Mouse (Mus musculus) neural tube, embryonic 12.5 days (tissue): ENCODE measurements around the gene Cd163. TPM values are rescaled to one million over a fixed set of nuclear protein-coding genes. Genes with fewer than 3 reads are reported as not detected.

ENCODE experiments used
- ATAC-seq: fragments of 200-750 bp; cut with Nextera tagmentation; 2 replicates; pipeline ENCODE4 v1.8.0; 2017; ENCODE audit warnings: low read depth, mild to moderate bottlenecking, moderate TSS enrichment, moderate library complexity; ENCODE audit not compliant: low FRiP score
- H3K27ac ChIP-seq: fragments of 300-500 bp; sonication (generic); 2 replicates; pipeline ENCODE4 v1.5.1; 2016
- H3K27me3 ChIP-seq: fragments of 300-500 bp; sonication (generic); replicated peaks from 2 replicates; pipeline ENCODE4 v1.6.1; 2016; ENCODE audit warnings: mild to moderate bottlenecking
- H3K36me3 ChIP-seq: fragments of 300-500 bp; sonication (generic); 2 replicates; pipeline ENCODE4 v1.6.1; 2016; ENCODE audit warnings: mild to moderate bottlenecking
- H3K4me1 ChIP-seq: fragments of 300-500 bp; sonication (generic); 2 replicates; pipeline ENCODE4 v1.6.1; 2016
- H3K4me2 ChIP-seq: fragments of 300-500 bp; sonication (generic); replicated peaks from 2 replicates; pipeline ENCODE4 v1.6.1; 2016; ENCODE audit warnings: mild to moderate bottlenecking
- H3K4me3 ChIP-seq: fragments of 300-500 bp; sonication (generic); 2 replicates; pipeline ENCODE4 v1.5.1; 2016
- H3K9ac ChIP-seq: fragments of 300-500 bp; sonication (generic); 2 replicates; pipeline ENCODE4 v1.6.1; 2016; ENCODE audit warnings: mild to moderate bottlenecking
- H3K9me3 ChIP-seq: fragments of 300-500 bp; sonication (generic); 2 replicates; pipeline ENCODE4 v1.6.1; 2016; ENCODE audit warnings: mild to moderate bottlenecking
- WGBS: fragments of 180-500 bp; shearing (Covaris S2); methylation state at CpG from one replicate; pipeline ENCODE4 v1.1.7; 2016; 5-methylcytosine and 5-hydroxymethylcytosine counted together
- polyA plus RNA-seq: library from polyadenylated mRNA; unstranded; fragments of >200 nt; fragmentation: Nextera tagmentation; extraction: Ambion mirVana; gene quantifications from 2 replicates; pipeline ENCODE4 v1.2.1, GENCODE M21; 2016

Gene Cd163
- polyA plus RNA-seq, 1 experiment from 2014 or later = not detected

GRCm38 (mm10) chr6:124320371-124320770, 15.9 kb downstream of the Cd163 start:
- no peak for ATAC-seq
- no peaks in the 10 kb centered on the region for H3K4me1 ChIP-seq
- no peaks in the 10 kb centered on the region for H3K36me3 ChIP-seq
- no peak overlapping the region for H3K4me2 ChIP-seq
- no peak overlapping the region for H3K27ac ChIP-seq
- 58% methylated on average over 6 of the region's 6 CpGs for WGBS
- H3K4me3 ChIP-seq = no peak overlapping the region
- H3K9me3 ChIP-seq = no peaks in the 10 kb centered on the region
- no peak overlapping the region for H3K9ac ChIP-seq
- H3K27me3 ChIP-seq = no peaks in the 10 kb centered on the region

- Histone ChIP-seq H3K27me3 (no peaks in the 10 kb centered on the region), H3K27ac (no peak overlapping the region), H3K4me3 (no peak overlapping the region), H3K4me1 (no peaks in the 10 kb centered on the region), H3K9ac (no peak overlapping the region), H3K9me3 (no peaks in the 10 kb centered on the region), H3K36me3 (no peaks in the 10 kb centered on the region), H3K4me2 (no peak overlapping the region)
- ATAC-seq = no peak
- 87% methylated on average over 16 of the region's 16 CpGs for WGBS
Measured at GRCm38 (mm10) chr6:124321481-124322475, 17.3 kb downstream of the Cd163 start.

- H3K4me2 ChIP-seq = no peak overlapping the region
- WGBS = 93% methylated on average over 3 of the region's 3 CpGs
- no peak overlapping the region for H3K4me3 ChIP-seq
- H3K27me3 ChIP-seq = no peaks in the 10 kb centered on the region
- H3K9me3 ChIP-seq = no peaks in the 10 kb centered on the region
- H3K36me3 ChIP-seq = no peaks in the 10 kb centered on the region
- no peaks in the 10 kb centered on the region for H3K4me1 ChIP-seq
- H3K27ac ChIP-seq = no peak overlapping the region
- no peak overlapping the region for H3K9ac ChIP-seq
- ATAC-seq = no peak
Measured at GRCm38 (mm10) chr6:124328394-124328991, 24.0 kb downstream of the Cd163 start.

GRCm38 (mm10) chr6:124329622-124330021, 25.2 kb downstream of the Cd163 start:
- no peak overlapping the region for H3K4me2 ChIP-seq
- no peak for ATAC-seq
- 91% methylated on average over 7 of the region's 7 CpGs for WGBS

GRCm38 (mm10) chr6:124345096-124345495, 40.6 kb downstream of the Cd163 start:
- H3K27ac ChIP-seq = no peak overlapping the region
- WGBS = 80% methylated on average over 4 of the region's 4 CpGs

More at GRCm38 (mm10) chr6:124329622-124330021, 25.2 kb downstream of the Cd163 start:
- Histone ChIP-seq H3K4me3 (no peak overlapping the region), H3K36me3 (no peaks in the 10 kb centered on the region), H3K9ac (no peak overlapping the region), H3K27me3 (no peaks in the 10 kb centered on the region), H3K4me1 (no peaks in the 10 kb centered on the region), H3K9me3 (no peaks in the 10 kb centered on the region), H3K27ac (no peak overlapping the region)

GRCm38 (mm10) chr6:124346613-124347012, 42.2 kb downstream of the Cd163 start:
- WGBS = 83% methylated on average over 6 of the region's 6 CpGs
- no peaks in the 10 kb centered on the region for H3K4me1 ChIP-seq
- ATAC-seq = no peak

More at GRCm38 (mm10) chr6:124345096-124345495, 40.6 kb downstream of the Cd163 start:
- no peak overlapping the region for H3K4me2 ChIP-seq
- no peaks in the 10 kb centered on the region for H3K9me3 ChIP-seq
- no peak overlapping the region for H3K4me3 ChIP-seq
- ATAC-seq = no peak
- no peaks in the 10 kb centered on the region for H3K27me3 ChIP-seq
- H3K36me3 ChIP-seq = no peaks in the 10 kb centered on the region
- no peaks in the 10 kb centered on the region for H3K4me1 ChIP-seq
- no peak overlapping the region for H3K9ac ChIP-seq

GRCm38 (mm10) chr6:124353246-124353645, 48.8 kb downstream of the Cd163 start:
- ATAC-seq = no peak
- Histone ChIP-seq H3K27me3 (no peaks in the 10 kb centered on the region), H3K4me1 (no peaks in the 10 kb centered on the region), H3K36me3 (no peaks in the 10 kb centered on the region), H3K4me3 (no peak overlapping the region), H3K27ac (no peak overlapping the region), H3K9me3 (no peaks in the 10 kb centered on the region), H3K9ac (no peak overlapping the region), H3K4me2 (no peak overlapping the region)
- WGBS = 92% methylated on average over 2 of the region's 2 CpGs

More at GRCm38 (mm10) chr6:124346613-124347012, 42.2 kb downstream of the Cd163 start:
- H3K27me3 ChIP-seq = no peaks in the 10 kb centered on the region
- no peak overlapping the region for H3K9ac ChIP-seq
- H3K36me3 ChIP-seq = no peaks in the 10 kb centered on the region
- no peak overlapping the region for H3K27ac ChIP-seq
- H3K4me3 ChIP-seq = no peak overlapping the region
- H3K4me2 ChIP-seq = no peak overlapping the region
- H3K9me3 ChIP-seq = no peaks in the 10 kb centered on the region

GRCm38 (mm10) chr6:124358953-124359352, 54.5 kb downstream of the Cd163 start:
- H3K36me3 ChIP-seq = no peaks in the 10 kb centered on the region
- H3K4me2 ChIP-seq = no peak overlapping the region
- H3K27ac ChIP-seq = no peak overlapping the region
- no peak overlapping the region for H3K9ac ChIP-seq
- WGBS = 86% methylated on average over 6 of the region's 6 CpGs
- H3K27me3 ChIP-seq = no peaks in the 10 kb centered on the region
- no peak overlapping the region for H3K4me3 ChIP-seq
- no peaks in the 10 kb centered on the region for H3K4me1 ChIP-seq
- ATAC-seq = no peak
- no peaks in the 10 kb centered on the region for H3K9me3 ChIP-seq

GRCm38 (mm10) chr6:124360549-124360948, 56.1 kb downstream of the Cd163 start:
- no peaks in the 10 kb centered on the region for H3K36me3 ChIP-seq
- H3K9ac ChIP-seq = no peak overlapping the region
- H3K9me3 ChIP-seq = no peaks in the 10 kb centered on the region
- ATAC-seq = no peak
- H3K4me1 ChIP-seq = no peaks in the 10 kb centered on the region
- H3K27me3 ChIP-seq = no peaks in the 10 kb centered on the region
- H3K4me3 ChIP-seq = no peak overlapping the region
- no peak overlapping the region for H3K27ac ChIP-seq
- 56% methylated on average over 6 of the region's 6 CpGs for WGBS
- no peak overlapping the region for H3K4me2 ChIP-seq

- Histone ChIP-seq H3K4me1 (no peaks in the 10 kb centered on the region), H3K9me3 (no peaks in the 10 kb centered on the region), H3K4me3 (no peak overlapping the region), H3K27ac (no peak overlapping the region), H3K9ac (no peak overlapping the region), H3K36me3 (no peaks in the 10 kb centered on the region), H3K4me2 (no peak overlapping the region), H3K27me3 (no peaks in the 10 kb centered on the region)
- no peak for ATAC-seq
- 64% methylated on average over 5 of the region's 5 CpGs for WGBS
Measured at GRCm38 (mm10) chr6:124364328-124364727, 59.9 kb downstream of the Cd163 start.

- Histone ChIP-seq H3K4me3 (no peak overlapping the region), H3K36me3 (no peaks in the 10 kb centered on the region), H3K9me3 (no peaks in the 10 kb centered on the region), H3K27me3 (no peaks in the 10 kb centered on the region), H3K4me2 (no peak overlapping the region), H3K9ac (no peak overlapping the region), H3K4me1 (no peaks in the 10 kb centered on the region), H3K27ac (no peak overlapping the region)
- no peak for ATAC-seq
- WGBS = 87% methylated on average over 6 of the region's 6 CpGs
Measured at GRCm38 (mm10) chr6:124373584-124374206, 69.2 kb downstream of the Cd163 start.

GRCm38 (mm10) chr6:124374683-124375082, 70.2 kb downstream of the Cd163 start:
- Histone ChIP-seq H3K4me3 (no peak overlapping the region), H3K9ac (no peak overlapping the region), H3K4me1 (no peaks in the 10 kb centered on the region), H3K27ac (no peak overlapping the region), H3K27me3 (no peaks in the 10 kb centered on the region), H3K9me3 (no peaks in the 10 kb centered on the region), H3K4me2 (no peak overlapping the region), H3K36me3 (no peaks in the 10 kb centered on the region)
- no peak for ATAC-seq
- WGBS = 80% methylated on average over 4 of the region's 4 CpGs
